Mouse (Mus musculus) monocyte, adult 2 months (primary cell): ENCODE measurements around the gene Ppm1e.
"Not testable (repeated sequence)": the region's sequence is repeated elsewhere in the genome, so short reads cannot be mapped to it uniquely, and the experiment has no call there.

Experiments
- DNase-seq, 2 experiments: peaks; one replicate each; pipeline ENCODE4 v3.0.0; 2022; ENCODE audit warnings: low spot score in 2 of 2, low read depth in 1 of 2

The Ppm1e gene

GRCm38 (mm10) chr11:87310309-87310708 is 48.5 kb downstream of the Ppm1e start:
- no peak for DNase-seq

- DNase-seq = no peak
Measured at GRCm38 (mm10) chr11:87309329-87310074, 49.3 kb downstream of the Ppm1e start.

GRCm38 (mm10) chr11:87299066-87299465 is 59.8 kb downstream of the Ppm1e start:
- no peak for DNase-seq

- DNase-seq = no peak
Measured at GRCm38 (mm10) chr11:87296467-87296866, 62.4 kb downstream of the Ppm1e start.

GRCm38 (mm10) chr11:87295636-87296035 is 63.2 kb downstream of the Ppm1e start:
- no peak for DNase-seq

- DNase-seq = no peak
Measured at GRCm38 (mm10) chr11:87289313-87289712, 69.5 kb downstream of the Ppm1e start.

- no peak for DNase-seq
Measured at GRCm38 (mm10) chr11:87286194-87286593, 72.6 kb downstream of the Ppm1e start.

GRCm38 (mm10) chr11:87281907-87282475 is 76.8 kb downstream of the Ppm1e start:
- no peak for DNase-seq

GRCm38 (mm10) chr11:87279461-87279860 is 79.4 kb downstream of the Ppm1e start:
- DNase-seq = no peak

GRCm38 (mm10) chr11:87278807-87279206 is 80.0 kb downstream of the Ppm1e start:
- DNase-seq = no peak

GRCm38 (mm10) chr11:87276240-87276985 is 82.4 kb downstream of the Ppm1e start:
- DNase-seq = no peak

- no peak for DNase-seq
Measured at GRCm38 (mm10) chr11:87275420-87276048, 83.3 kb downstream of the Ppm1e start.

- DNase-seq = no peak
Measured at GRCm38 (mm10) chr11:87272725-87273124, 86.1 kb downstream of the Ppm1e start.

- DNase-seq = no peak
Measured at GRCm38 (mm10) chr11:87271479-87271878, 87.3 kb downstream of the Ppm1e start.

- no peak for DNase-seq
Measured at GRCm38 (mm10) chr11:87270958-87271357, 87.9 kb downstream of the Ppm1e start.

GRCm38 (mm10) chr11:87270446-87270845 is 88.4 kb downstream of the Ppm1e start:
- DNase-seq = no peak

- DNase-seq = no peak
Measured at GRCm38 (mm10) chr11:87268803-87269202, 90.0 kb downstream of the Ppm1e start.

GRCm38 (mm10) chr11:87266246-87266645 is 92.6 kb downstream of the Ppm1e start:
- DNase-seq = no peak

- no peak for DNase-seq
Measured at GRCm38 (mm10) chr11:87263946-87264345, 94.9 kb downstream of the Ppm1e start.

- not testable (repeated sequence) for DNase-seq
Measured at GRCm38 (mm10) chr11:87261705-87262104, 97.1 kb downstream of the Ppm1e start.

GRCm38 (mm10) chr11:87259792-87260191 is 99.0 kb downstream of the Ppm1e start:
- DNase-seq = no peak

GRCm38 (mm10) chr11:87257282-87257681 is 101.5 kb downstream of the Ppm1e start:
- DNase-seq = no peak
